Mouse (Mus musculus): ENCODE measurements around the gene Clcn1. TPM values are rescaled to one million over a fixed set of nuclear protein-coding genes. Genes with fewer than 3 reads are reported as not detected.

The Clcn1 gene
- polyA plus RNA-seq, 1 experiment = 0.90 TPM

DNA sequence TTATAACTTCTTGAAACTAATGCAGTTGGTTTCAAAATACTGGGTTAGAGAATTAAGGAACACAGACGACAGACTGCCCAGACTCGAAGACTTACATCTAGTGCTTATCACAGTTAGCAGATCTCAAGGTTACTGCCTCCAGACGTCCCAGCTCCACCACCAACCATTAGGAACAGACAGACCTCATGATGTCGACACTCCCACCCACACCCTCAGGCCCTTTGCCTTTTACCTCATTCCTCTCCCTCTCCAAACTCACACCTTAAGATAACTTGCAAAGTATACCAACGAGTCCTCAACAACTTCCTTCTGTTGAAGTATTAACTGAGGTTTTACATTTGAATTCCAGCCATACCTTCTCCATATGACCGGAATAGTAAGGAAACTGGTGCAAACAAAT is 26.1 kb upstream of the Clcn1 start:
- H3K36me3 ChIP-seq (ENCODE audit: control insufficient read depth, insufficient read depth) = no peaks in the 10 kb centered on the region
- no peak overlapping the region for H3K4me3 ChIP-seq
- H3ac ChIP-seq (ENCODE audit: control insufficient read depth, insufficient read length) = no peak overlapping the region
- H3K4me2 ChIP-seq (ENCODE audit: low read depth) = no peak overlapping the region
- no peaks in the 10 kb centered on the region for H3K27me3 ChIP-seq (ENCODE audit: control insufficient read depth, insufficient read depth, insufficient read length)
- TF ChIP-seq SRF (IDR thresholded peaks at IDR 0.05; ENCODE audit: control insufficient read depth, insufficient read length, low read depth) (no peak), POLR2AphosphoS2 (IDR thresholded peaks at IDR 0.05; ENCODE audit: insufficient read length, low read depth) (no peak)
- H3K79me2 ChIP-seq (ENCODE audit: control insufficient read depth, insufficient read depth) = peaks cover 4% of the 10 kb centered on the region

DNA sequence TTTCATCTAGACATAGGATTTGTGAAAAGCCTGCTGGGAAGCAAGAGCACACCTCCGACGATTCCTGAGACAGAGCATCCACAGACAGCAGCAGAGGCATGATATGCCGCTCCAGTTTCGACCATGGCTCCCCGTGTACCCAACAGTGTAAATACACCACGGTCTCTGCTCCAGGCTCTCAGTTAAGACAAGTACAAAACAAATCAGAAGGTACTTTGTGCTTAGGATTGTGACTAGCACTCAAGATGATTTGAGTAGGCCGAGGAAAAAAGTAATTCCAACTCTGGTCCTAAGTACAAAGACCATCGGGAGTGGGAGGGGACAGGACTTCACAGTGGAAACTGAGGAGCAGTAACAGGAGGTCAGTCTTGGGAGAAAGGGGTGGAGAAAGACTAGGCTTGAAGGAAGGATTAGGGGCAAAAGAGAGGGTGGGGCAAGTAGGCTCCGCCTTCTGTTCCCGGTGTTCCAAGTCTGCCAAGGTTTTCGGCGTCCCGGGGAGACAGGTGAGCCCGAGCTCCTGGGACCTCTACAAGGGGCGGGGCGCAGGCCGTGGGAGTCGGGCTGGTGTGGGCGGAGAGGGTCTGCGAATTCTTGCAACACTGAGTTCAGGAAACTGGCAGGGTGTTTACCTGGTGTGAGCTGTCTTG is 24.8 kb upstream of the Clcn1 start, which contains the start of gene Tmem139:
Gene Tmem139, plus strand, starts transcription at position 447 of the 647 bp plus-strand sequence.
- no peak for TF ChIP-seq MAX (IDR thresholded peaks at IDR 0.05; ENCODE audit: low read depth)
- TF ChIP-seq SRF (IDR thresholded peaks at IDR 0.05; ENCODE audit: control insufficient read depth, insufficient read length, low read depth) = no peak
- no peak for TF ChIP-seq POLR2AphosphoS2 (IDR thresholded peaks at IDR 0.05; ENCODE audit: insufficient read length, low read depth)
- no peak for TF ChIP-seq TCF12 (IDR thresholded peaks at IDR 0.05; ENCODE audit: insufficient read depth, poor library complexity, severe bottlenecking)
- no peak for TF ChIP-seq POLR2A (IDR thresholded peaks at IDR 0.05; ENCODE audit: insufficient read length, low read depth)
- TF ChIP-seq USF1 (IDR thresholded peaks at IDR 0.05; ENCODE audit: low read depth) = no peak
- TF ChIP-seq MYOD1 (IDR thresholded peaks at IDR 0.05; ENCODE audit: control insufficient read depth in 1 of 3, insufficient read length in 2 of 3, low read depth in 2 of 3) = no peak
- TF ChIP-seq TCF3 (IDR thresholded peaks at IDR 0.05; ENCODE audit: insufficient read length, low read depth) = no peak
- TF ChIP-seq CEBPB (IDR thresholded peaks at IDR 0.05; ENCODE audit: insufficient read depth, poor library complexity, severe bottlenecking) = no peak
- no peak for TF ChIP-seq REST (IDR thresholded peaks at IDR 0.05; ENCODE audit: insufficient read depth, insufficient read length)
- no peak for TF ChIP-seq MYOG (IDR thresholded peaks at IDR 0.05; ENCODE audit: control insufficient read depth in 1 of 3, insufficient read depth in 1 of 3, insufficient read length in 2 of 3, low read depth in 2 of 3)
- no peak for TF ChIP-seq E2F4 (IDR thresholded peaks at IDR 0.05; ENCODE audit: insufficient read depth)
- no peak within 1 kb of the TSS for H3K4me3 ChIP-seq
- H3K4me2 ChIP-seq (ENCODE audit: low read depth) = no peak within 1 kb of the TSS
- no peaks in the 10 kb centered on the region for H3K27me3 ChIP-seq (ENCODE audit: control insufficient read depth, insufficient read depth, insufficient read length)
- H3K36me3 ChIP-seq (ENCODE audit: control insufficient read depth, insufficient read depth) = no peaks in the 10 kb centered on the region
- H3K79me2 ChIP-seq (ENCODE audit: control insufficient read depth, insufficient read depth) = peaks cover 17% of the 10 kb centered on the region
- H3ac ChIP-seq (ENCODE audit: control insufficient read depth, insufficient read length) = no peak within 1 kb of the TSS

GRCm38 (mm10) chr6:42264626-42265312 is 21.7 kb upstream of the Clcn1 start, which contains the start of gene Casp2:
TSS of gene Casp2 (plus strand) at chr6:42264985.
- Histone ChIP-seq H3K27me3 (ENCODE audit: control insufficient read depth, insufficient read depth, insufficient read length) (no peaks in the 10 kb centered on the region), H3ac (ENCODE audit: control insufficient read depth, insufficient read length) (peak within 1 kb of the TSS; percentile 12), H3K4me3 (peak within 1 kb of the TSS; percentile 67), H3K4me2 (ENCODE audit: low read depth) (peak within 1 kb of the TSS; percentile 88), H3K79me2 (ENCODE audit: control insufficient read depth, insufficient read depth) (peaks cover 25% of the 10 kb centered on the region), H3K36me3 (ENCODE audit: control insufficient read depth, insufficient read depth) (peaks cover 27% of the 10 kb centered on the region)
- TF ChIP-seq CEBPB (IDR thresholded peaks at IDR 0.05; ENCODE audit: insufficient read depth, poor library complexity, severe bottlenecking) (no peak), POLR2A (IDR thresholded peaks at IDR 0.05; ENCODE audit: insufficient read length, low read depth) (peak; percentile 54), MYOD1 (IDR thresholded peaks at IDR 0.05; ENCODE audit: control insufficient read depth in 1 of 3, insufficient read length in 2 of 3, low read depth in 2 of 3) (peak in 1 of 3 experiments; percentile 23), MYOG (IDR thresholded peaks at IDR 0.05; ENCODE audit: control insufficient read depth in 1 of 3, insufficient read depth in 1 of 3, insufficient read length in 2 of 3, low read depth in 2 of 3) (peak in 1 of 3 experiments; percentile 6), MAX (IDR thresholded peaks at IDR 0.05; ENCODE audit: low read depth) (no peak), REST (IDR thresholded peaks at IDR 0.05; ENCODE audit: insufficient read depth, insufficient read length) (no peak), SRF (IDR thresholded peaks at IDR 0.05; ENCODE audit: control insufficient read depth, insufficient read length, low read depth) (peak; percentile 39), E2F4 (IDR thresholded peaks at IDR 0.05; ENCODE audit: insufficient read depth) (peak; percentile 33), POLR2AphosphoS2 (IDR thresholded peaks at IDR 0.05; ENCODE audit: insufficient read length, low read depth) (peak; percentile 41)

- Histone ChIP-seq H3K36me3 (ENCODE audit: control insufficient read depth, insufficient read depth) (peaks cover 36% of the 10 kb centered on the region), H3K4me2 (ENCODE audit: low read depth) (peak overlapping the region; percentile 88), H3K4me3 (peak overlapping the region; percentile 67), H3K79me2 (ENCODE audit: control insufficient read depth, insufficient read depth) (peaks cover 25% of the 10 kb centered on the region), H3K27me3 (ENCODE audit: control insufficient read depth, insufficient read depth, insufficient read length) (no peaks in the 10 kb centered on the region), H3ac (ENCODE audit: control insufficient read depth, insufficient read length) (peak overlapping the region; percentile 12)
- no peak for TF ChIP-seq POLR2A (IDR thresholded peaks at IDR 0.05; ENCODE audit: insufficient read length, low read depth)
Observed at GRCm38 (mm10) chr6:42265391-42266330, 20.8 kb upstream of the Clcn1 start.
